Mouse (Mus musculus) kidney, postnatal 36 days (tissue): Measurements from ENCODE around the gene Cenpq.
A peak's percentile ranks its signal among the peaks of the same experiment; 100 is the strongest.

ENCODE experiments used
- DNase-seq, 2 experiments: peaks; one replicate each; pipeline ENCODE4 v3.0.0; 2021 to 2022; ENCODE audit warnings: mixed read lengths in 2 of 2

Gene Cenpq

DNA sequence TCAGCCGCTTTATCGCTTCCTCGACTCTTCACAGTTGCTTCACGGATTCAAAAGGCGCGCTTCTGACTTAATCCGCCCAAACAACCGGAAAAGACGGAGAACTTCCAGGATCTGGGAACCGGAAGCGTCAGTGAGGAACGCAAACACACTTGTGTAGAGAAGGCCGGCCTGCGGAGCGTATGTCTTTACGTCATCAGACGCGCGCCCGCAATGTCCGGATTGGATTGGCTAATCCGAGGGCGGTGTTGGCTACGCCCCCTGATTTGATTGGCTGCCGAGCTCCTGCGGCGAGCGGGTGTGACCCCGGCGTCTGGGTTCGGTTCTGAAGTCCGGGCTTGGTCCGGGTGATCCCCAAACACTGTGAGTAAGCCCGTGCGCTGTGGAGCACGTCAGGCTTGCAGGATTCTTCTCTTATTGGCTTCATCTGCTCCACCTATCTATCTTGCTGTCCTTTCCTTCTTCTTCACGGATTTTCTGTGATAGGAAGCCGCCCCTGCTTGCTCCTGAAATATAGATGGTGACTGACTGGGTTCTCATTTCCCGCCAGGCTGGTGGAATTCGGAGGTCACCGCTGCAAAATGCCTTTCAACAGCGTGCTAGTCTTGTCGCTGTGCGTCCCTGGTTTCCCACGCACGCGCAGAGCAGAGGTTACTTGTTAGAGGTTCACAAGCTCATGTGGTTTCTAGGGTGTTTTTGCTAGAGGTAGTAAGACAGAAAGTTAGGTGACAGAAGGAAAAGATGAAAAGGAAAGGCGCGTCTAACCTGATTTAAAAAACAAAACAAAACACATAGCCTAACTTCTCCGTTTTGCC is at the start of gene Cenpq, which contains the start of gene Mut:
Gene Cenpq, minus strand, starts transcription at position 628 of the 812 bp plus-strand sequence.
Gene Mut, plus strand, starts transcription at position 266 of the 812 bp plus-strand sequence.
- DNase-seq = peak; percentile 99

DNA sequence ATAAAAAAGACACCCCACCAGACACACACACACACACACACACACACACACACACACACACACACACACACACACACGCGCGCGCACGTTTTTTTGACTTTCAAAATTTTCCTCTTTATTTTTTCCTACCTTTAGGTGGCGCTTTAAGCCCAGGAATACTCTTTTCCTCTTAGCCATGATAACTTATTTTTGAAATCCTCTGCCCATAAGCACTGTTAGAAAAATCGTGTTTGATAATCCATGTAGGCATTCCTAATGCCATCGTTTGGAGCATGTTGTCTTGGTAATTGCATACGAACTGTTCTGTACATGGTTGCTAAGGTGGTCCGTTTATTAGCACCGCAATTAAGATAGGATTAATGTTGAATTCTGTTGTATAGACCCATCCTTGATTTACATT is 43.1 kb upstream of the Cenpq start:
- no peak for DNase-seq

DNA sequence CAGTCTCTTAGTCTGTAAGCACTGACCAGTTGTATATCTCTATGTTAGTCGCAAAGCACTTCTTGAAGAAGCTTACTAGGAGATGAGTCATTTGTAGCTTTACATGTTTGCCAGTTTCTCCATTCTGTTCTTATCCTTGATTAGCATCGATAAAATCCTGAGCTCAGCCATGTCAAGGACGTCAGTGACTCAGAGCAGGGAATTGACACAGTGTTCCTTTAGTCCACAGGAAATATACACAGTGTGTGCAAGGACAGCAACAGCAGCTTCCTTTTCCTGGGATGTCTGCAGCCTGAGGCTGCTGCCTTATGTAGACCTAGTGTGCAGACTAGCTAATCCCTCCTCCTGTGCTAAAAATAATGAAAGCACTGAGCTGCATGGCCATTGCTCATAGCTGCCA is 13.7 kb upstream of the Cenpq start:
- no peak for DNase-seq

DNA sequence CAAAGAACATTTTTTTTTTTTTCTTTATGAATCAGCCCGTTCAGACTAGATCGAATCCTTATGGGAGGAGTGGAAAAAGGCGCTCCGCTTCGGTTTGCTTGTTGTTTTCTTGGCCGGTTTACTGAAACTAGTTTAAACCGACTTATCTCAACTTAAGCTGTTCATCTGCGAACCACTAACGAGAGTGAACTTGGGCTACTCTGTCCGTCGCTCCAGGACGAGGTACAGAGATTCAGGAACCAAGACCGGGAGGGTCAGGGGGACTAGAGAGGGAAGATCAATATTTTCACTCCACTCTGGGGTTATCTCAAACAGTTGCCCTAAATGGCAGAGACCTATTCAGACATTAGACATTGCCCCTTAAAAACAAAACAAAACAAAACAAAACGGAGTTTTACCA is 862 bp downstream of the Cenpq start:
- DNase-seq = no peak

DNA sequence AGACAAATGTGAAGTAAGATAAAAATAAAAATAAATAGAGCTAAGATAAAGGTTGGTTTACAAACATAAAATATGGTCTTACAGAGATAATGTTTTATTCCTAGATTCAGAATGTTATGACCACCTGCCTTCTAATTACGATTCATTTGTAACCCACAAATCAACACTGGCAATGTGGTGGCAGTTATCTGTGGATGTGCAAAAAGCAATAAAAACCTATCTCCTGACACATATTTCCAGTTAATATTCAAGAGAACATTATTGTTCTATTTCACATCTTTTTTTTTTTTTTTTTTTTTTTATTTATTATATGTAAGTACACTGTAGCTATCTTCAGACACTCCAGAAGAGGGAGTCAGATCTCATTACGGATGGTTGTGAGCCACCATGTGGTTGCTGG is 19.3 kb downstream of the Cenpq start:
- no peak for DNase-seq

DNA sequence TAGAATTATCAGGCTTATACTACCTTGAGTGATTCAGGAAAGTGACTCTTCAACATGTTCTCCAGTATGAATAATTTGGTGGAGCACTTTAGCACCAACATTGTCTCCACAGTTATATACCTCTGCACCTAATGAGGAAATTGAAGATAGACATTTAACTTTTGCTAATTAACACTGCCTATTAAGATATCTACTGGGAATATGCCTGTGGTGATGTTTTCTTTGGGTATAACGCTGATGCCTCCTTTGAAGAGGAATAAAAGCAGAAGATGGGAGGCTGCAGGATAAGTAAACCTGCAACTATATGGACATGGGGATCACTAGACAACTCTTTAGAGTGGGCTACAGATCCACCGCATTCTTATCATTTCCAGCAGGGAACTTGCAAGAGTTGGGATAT is 20.6 kb downstream of the Cenpq start, which contains the start of gene Glyatl3:
Gene Glyatl3, minus strand, starts transcription at position 101 of the 400 bp plus-strand sequence.
- DNase-seq = no peak

DNA sequence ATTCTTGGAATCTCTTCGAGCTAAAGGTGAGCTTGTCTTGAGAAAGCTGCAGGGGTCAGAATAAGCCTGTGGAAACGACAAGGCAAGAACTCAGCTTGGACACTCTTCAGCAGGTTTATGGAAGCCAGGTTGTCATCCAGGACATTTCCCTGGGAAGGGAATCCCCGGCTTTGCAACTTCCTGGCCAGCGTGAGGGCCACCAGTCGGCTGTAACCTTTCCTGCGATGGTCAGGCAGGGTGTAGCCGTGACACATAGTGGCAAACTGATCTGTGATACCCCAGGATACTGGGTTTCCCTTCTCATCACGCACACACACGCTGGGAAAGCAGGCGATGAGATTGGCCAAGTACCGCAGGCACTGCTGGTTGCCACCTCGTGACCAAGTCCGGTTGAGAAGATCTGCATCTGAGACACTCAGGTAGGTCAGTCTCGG is 30.1 kb downstream of the Cenpq start:
- peak in 1 of 2 experiments; percentile 3 for DNase-seq

DNA sequence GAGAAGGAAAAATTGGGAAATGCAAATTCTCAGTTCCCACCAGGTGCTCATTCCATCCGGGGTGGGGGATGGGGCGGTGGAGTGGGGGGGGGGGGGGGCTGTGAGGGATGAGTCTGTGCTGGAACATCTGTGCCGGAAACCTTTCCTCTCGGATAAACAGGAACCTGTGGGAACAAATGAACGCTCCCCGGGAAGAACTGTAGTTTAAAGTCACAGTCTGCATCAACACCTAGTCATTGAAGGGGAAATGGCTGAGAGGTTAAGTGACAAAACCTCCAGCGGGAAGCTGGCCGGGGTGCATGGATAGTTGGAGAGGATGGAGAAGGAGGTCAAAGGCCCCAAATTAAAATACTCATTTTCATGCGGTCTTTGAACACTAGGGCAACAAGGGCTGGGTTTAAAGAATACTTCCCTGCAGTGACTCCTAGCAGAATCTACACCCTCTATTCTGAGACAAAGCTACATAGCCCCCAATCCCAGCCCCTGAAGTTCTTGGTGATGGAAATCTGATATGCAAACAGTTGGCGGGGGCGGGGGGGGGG is 30.7 kb downstream of the Cenpq start:
- no peak for DNase-seq

DNA sequence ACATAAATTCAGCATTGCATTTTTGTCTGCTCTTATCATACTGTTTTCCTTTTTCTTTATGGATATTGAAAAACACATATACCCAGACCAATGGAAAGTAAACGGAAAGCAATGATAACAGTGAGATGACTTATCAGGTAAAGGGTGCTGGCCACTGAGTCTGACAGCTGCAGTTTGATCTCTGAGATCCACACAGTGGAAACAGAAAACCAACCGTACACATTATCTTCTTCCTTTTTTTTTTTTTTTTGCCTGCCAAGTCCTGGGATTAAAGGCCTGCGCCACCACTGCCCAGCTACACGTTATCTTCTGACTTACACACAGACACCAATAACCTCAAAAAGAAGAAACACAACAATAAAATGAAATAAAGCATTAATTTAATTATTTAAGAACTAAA is 31.5 kb downstream of the Cenpq start:
- DNase-seq = no peak

DNA sequence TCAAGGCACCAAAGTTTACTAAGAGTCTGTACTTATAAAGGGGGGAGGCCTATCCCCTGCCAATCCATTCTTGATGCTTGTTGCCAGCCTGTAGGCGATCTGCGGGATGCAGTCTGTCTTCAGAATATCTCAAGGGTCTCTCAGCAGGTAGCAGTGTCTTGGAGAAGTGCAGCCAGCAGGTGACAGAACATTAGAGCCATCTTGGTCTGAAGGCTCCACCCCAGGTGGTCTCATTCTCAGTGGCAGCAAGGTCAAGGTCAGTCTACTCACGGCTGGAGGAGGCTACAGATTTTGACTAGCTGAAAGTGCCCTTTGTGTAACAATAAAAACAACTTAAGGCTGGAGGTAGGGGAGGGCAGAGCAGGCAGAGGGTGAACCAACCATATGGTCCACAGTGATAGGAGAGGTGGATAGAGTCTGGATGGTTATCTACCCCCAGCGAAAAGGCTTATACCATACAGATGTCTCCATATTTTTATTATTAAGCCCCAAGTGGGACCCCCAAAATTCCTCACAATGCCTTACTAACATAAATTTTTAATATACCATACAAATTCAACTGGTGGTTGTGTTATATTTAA is 35.0 kb downstream of the Cenpq start:
- DNase-seq = no peak

DNA sequence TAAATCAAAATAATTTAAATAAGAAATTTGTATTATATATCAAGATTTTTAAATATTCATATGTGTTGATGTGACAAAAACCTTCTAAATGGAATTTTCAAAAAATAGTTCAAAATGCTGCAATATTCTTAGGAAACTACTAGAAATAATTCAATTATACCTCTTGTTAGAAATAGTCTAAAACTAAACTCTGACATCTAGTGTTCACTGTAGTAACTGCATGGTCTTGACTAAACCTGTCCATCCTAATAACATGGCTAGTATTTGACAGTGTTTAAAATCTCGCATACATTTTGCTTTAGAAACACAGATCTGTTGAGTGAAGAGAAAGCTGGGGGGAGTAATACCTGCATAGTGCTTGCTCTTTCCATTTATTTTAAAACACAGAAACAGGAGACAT is 38.0 kb downstream of the Cenpq start:
- DNase-seq = peak in 1 of 2 experiments; percentile 19

DNA sequence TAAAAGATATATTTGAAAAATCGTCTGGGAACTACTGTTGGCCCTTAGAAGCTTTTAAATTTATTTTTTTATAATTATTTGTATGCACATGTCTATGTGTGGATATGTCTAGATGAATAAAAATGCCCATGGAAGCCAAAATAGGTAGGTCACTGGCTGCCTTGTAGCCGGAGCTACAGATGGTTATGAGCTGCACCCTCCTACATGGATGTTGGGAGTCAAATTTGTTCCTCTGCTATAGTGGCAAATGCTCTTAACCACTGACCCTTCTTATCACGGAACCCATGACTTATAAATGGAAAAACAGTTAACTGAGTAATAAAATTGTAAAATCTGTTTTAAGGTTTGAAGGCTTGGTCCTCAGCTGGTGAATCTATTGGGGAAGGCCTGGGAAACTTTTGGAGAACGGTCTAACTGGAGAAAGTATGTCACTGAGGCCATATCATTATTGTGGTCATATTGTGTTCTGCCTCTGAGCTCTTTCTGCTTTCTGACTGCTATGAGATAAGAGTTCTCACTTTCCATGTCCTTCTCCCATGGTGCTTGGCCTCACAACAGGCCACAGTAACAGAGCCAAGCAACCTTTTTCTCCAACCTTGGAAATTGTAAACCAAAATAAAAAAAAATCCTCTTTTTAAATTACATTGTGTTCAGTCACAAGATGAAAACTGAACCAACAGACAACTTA is 46.9 kb downstream of the Cenpq start:
- no peak for DNase-seq

DNA sequence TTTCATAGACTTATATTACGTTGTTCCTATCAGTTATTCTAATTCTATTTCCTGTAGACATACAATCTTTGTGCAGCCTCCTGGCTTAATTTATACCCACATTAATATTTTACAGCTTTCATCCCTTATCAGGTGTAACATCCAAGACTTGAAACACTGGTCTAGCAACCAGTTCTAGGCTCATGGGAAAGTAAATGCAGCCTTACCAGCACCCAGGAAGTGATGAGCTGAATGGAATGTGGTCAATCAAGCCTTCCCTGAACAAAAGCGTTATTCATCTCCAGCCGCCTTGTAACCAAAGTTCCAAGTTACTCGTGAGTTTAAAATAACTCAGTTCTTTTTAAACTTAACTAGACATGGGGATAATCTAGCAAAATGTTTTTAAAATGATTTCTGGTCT is 49.7 kb downstream of the Cenpq start:
- DNase-seq = no peak

DNA sequence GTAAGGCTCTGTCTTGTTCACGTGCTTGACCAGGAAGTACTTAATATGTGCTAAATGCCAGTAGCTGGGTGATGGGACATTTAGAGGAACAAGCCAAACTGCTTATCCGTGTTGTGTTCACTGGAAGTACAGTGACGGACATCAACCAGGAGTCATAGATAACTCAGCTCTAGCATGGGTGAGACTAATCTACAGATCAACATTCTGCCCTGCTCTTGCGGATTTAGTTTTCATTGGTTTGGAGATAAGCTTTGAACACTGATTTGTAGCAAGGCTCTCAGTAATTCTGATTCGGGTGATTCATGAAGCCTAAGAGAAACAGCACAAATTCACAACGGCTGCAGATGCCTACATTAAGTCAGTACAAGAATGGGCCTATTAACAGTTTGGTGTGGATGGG is 52.7 kb downstream of the Cenpq start:
- DNase-seq = no peak

DNA sequence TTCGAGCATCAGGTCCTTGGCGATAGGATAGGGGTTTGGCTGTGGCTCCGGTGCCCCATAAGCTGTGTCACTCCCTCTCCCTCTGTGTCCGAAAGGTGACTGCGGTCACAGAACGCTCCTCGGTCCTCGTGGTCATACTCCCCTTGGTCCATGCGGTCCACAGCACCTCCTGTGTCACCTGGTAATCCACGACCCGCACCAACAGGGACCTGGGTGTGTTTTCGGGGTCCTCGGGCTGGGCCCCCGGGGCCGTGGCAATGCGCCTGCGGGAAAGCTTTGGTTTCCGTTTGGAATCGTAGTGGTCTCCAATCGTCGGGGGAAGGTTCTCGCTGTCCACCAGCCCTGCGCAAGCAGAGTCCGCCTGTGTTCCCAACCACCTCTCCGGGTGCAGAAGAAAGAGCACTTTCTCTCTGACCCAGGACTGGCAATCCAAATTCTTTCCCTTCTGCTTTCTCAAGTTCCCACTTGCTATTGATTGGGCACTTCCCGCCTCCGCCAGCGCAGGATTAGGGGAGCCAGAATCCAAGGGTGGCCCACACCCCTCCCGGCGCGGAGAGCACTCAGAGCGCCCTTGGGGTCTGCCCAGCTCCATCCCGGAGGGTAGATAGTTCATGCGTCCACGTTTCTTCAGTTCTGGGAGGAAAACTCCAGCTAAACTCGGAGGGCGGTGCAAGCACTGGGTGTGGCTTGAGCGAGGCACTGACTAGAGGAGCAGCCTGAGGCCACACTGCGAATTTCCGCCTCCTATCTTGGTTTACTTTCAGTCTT is 54.7 kb downstream of the Cenpq start, which contains the start of gene 9130008F23Rik:
Gene 9130008F23Rik, minus strand, starts transcription at position 636 of the 768 bp plus-strand sequence.
- peak; percentile 57 to 65 for DNase-seq

DNA sequence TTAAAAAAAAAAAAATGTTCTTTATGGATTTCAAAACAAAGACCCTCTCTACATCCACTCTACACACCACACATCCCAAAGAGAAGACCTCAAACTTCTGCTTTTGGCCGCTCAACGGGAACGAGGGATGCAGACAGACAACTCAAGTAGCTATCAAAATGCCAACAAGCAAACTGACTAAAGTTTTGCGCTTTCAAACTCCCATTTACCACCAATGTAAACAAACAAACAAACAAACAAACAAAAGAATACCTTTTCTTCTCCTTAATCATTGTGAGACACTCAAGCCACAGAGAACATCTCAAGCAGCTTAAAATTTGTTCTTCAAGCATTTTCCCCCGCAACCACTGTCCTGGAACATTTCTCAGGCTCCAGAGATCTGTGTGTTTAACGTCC is 55.3 kb downstream of the Cenpq start:
- DNase-seq = no peak

DNA sequence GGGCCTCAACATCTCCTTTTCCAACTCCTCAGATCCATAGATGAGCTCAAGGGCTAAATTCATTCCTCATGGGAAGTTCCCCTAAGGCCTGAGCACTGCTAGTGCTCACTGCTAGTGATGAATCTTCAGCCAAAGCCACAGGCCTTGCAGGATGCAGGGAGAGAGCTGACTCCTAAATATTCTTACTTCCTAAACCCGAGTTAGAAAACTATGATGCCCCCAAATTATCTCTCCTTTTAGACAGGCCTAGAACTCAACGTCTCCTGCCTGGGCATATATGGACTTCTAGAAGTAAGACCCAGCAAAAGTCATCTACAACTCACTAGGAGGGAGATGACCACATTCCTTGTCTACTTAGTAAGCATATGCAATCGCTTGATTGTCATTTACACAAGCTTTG is 57.1 kb downstream of the Cenpq start:
- DNase-seq = no peak

DNA sequence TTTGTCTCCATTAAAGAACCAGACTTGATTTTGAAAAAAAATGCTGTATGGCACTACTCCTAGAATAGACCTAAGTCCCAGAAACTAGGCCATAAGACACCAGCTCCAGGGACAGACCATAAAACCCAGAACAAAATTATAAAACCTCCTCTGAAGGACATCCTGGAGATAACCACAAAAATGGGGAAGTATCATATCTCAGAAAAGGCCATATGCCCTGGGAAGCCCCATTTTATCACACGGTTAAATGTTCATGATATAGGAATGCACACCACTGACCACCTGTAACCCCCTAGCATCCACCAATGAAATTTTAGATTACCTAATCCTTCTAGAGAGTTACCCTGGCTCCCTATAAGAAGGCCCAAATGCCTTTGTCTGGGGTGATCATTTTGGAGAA is 59.3 kb downstream of the Cenpq start:
- DNase-seq = no peak

DNA sequence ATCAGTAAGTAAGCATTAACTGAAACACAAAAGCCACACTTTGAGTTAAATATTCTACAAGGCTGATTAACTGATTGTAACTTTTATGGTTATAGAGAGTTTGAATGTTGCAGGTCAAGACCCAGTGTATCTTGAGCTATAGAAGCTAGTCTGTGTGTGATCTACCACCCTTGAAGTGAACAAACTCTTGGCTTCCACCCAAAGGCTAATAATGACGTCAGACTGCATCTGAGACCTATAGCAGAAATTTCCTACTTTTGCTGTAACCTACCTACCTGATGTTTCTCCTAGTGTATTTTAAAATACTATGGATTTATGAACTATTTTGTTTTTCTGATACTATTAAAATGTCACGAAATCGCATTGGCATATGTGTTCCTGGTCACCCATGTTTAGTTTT is 60.1 kb downstream of the Cenpq start:
- no peak for DNase-seq

DNA sequence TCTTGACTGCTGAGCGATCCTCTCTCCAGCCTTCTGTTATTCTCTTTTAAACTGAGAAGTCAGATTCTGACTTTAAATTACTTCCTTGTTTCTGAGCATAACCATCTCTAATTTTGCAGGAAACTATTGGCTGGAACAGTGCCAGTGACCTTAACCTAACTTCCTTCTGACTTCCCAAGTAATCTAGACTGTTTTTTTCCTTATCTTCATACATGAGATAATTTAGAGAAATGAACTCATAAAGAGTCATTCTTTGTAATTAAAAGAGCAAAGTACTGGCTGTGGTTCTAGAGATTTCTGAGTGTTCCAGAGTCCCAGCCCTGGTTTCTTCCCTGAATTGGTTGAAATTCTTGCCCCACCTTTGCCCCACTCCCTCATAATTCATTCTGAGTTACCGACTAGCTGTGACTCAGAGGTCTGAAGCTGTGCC is 61.2 kb downstream of the Cenpq start:
- peak; percentile 38 to 49 for DNase-seq
